In the genomic region with DNA sequence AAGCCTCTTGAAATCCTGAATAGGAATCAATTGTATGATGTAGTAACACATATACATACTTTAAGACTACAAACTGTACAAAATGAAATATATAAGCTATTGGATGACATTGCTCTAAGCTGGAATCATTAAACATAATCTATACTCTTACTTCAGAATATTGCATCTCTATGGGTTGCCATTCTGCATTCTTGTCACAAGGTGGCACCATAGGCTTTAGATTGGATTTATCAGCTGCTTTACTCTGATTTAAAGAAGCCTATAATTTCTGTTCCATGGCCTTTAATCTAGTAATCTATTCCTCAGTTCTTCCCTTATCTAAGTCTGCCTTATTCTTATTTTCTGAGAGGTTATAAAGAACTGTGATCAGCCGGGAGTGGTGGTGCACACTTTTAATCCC, we compare ENCODE assay signal across 11 mouse cellular contexts. TPM values are rescaled to one million over a fixed set of nuclear protein-coding genes. Genes with fewer than 3 reads are reported as not detected.
DNase-seq lines count a peak whose midpoint lies in the region; ATAC-seq and TF ChIP-seq lines count a peak whose summit lies in the region.
"Had no signal": no experiment of that assay in that cellular context is flagged by ENCODE, and none has a peak within 500 bp of the region (broad histone marks: within the 10 kb centered on the region; RNA-seq: fewer than 3 reads in every experiment).

No protein-coding gene starts in this region.

- peak; percentile 46 for DNase-seq in kidney, adult 2 months
- DNase-seq in CD4-positive helper T cell, adult 2 months (ENCODE audit: low read depth, low spot score): peak; percentile 55
- DNase-seq in NIH3T3 (ENCODE audit: low read depth): peak; percentile 65
- DNase-seq in lung, embryonic 14.5 days: peak; percentile 68
- no peak for DNase-seq in frontal cortex, postnatal 10 days (ENCODE audit: low spot score in 2 of 2)
- no peak for DNase-seq in thymus, postnatal 25 days
- DNase-seq in forebrain, embryonic 10.5 days (ENCODE audit: extremely low spot score, low spot score): no peak

- ATAC-seq in kidney, embryonic 16.5 days (ENCODE audit: low FRiP score, low TSS enrichment): no peak
- ATAC-seq in lung, embryonic 14.5 days (ENCODE audit: insufficient read depth): no peak
- ATAC-seq: forebrain, embryonic 16.5 days had no signal

- no peaks in the 10 kb centered on the region for H3K9me3 ChIP-seq in kidney, embryonic 16.5 days (ENCODE audit: low read length)
- H3K9me3 ChIP-seq in lung, embryonic 14.5 days (ENCODE audit: low read depth, low read length): no peaks in the 10 kb centered on the region
- H3K9me3 ChIP-seq in forebrain, embryonic 10.5 days: no peaks in the 10 kb centered on the region
- H3K9me3 ChIP-seq: liver, embryonic 15.5 days; neural tube, embryonic 12.5 days had no signal

- WGBS in kidney, adult 2 months: 94% methylated on average over 1 of the region's 1 CpGs
- 97% methylated on average over 1 of the region's 1 CpGs for WGBS in kidney, embryonic 16.5 days
- 97% methylated on average over 1 of the region's 1 CpGs for WGBS in lung, embryonic 14.5 days
- 95% methylated on average over 1 of the region's 1 CpGs for WGBS in forebrain, embryonic 10.5 days

- no peaks in the 10 kb centered on the region for H3K36me3 ChIP-seq in kidney, adult 2 months (ENCODE audit: control insufficient read depth, insufficient read depth, low read length)
- no peaks in the 10 kb centered on the region for H3K36me3 ChIP-seq in kidney, embryonic 16.5 days (ENCODE audit: insufficient read depth, low read length)
- no peaks in the 10 kb centered on the region for H3K36me3 ChIP-seq in lung, embryonic 14.5 days (ENCODE audit: insufficient read depth)
- H3K36me3 ChIP-seq in forebrain, embryonic 10.5 days (replicated peaks): no peaks in the 10 kb centered on the region
- H3K36me3 ChIP-seq: liver, embryonic 15.5 days; neural tube, embryonic 12.5 days had no signal

- H3K4me1 ChIP-seq in kidney, adult 2 months (ENCODE audit: control insufficient read depth, insufficient read depth, low read length): no peaks in the 10 kb centered on the region
- H3K4me1 ChIP-seq in kidney, embryonic 16.5 days (ENCODE audit: insufficient read depth, low read length): no peaks in the 10 kb centered on the region
- H3K4me1 ChIP-seq in lung, embryonic 14.5 days (ENCODE audit: insufficient read depth): no peaks in the 10 kb centered on the region
- H3K4me1 ChIP-seq in forebrain, embryonic 10.5 days: peaks cover 7% of the 10 kb centered on the region
- H3K4me1 ChIP-seq: liver, embryonic 15.5 days; neural tube, embryonic 12.5 days had no signal

- H3K27me3 ChIP-seq in kidney, adult 2 months (replicated peaks; ENCODE audit: control insufficient read depth, insufficient read depth, low read length): no peaks in the 10 kb centered on the region
- H3K27me3 ChIP-seq in kidney, embryonic 16.5 days (ENCODE audit: insufficient read depth, low read length): no peaks in the 10 kb centered on the region
- no peaks in the 10 kb centered on the region for H3K27me3 ChIP-seq in lung, embryonic 14.5 days (ENCODE audit: insufficient read depth, low read length)
- no peaks in the 10 kb centered on the region for H3K27me3 ChIP-seq in forebrain, embryonic 10.5 days (ENCODE audit: poor library complexity, severe bottlenecking)
- H3K27me3 ChIP-seq: liver, embryonic 15.5 days; neural tube, embryonic 12.5 days had no signal

- H3K27ac ChIP-seq in kidney, adult 2 months (ENCODE audit: insufficient read depth, low read depth, low read length): no peak overlapping the region
- no peak overlapping the region for H3K27ac ChIP-seq in kidney, embryonic 16.5 days (ENCODE audit: low read length)
- H3K27ac ChIP-seq in lung, embryonic 14.5 days (ENCODE audit: low read depth): no peak overlapping the region
- no peak overlapping the region for H3K27ac ChIP-seq in forebrain, embryonic 10.5 days
- H3K27ac ChIP-seq: liver, embryonic 15.5 days; neural tube, embryonic 12.5 days had no signal

- no peak overlapping the region for H3K9ac ChIP-seq in kidney, embryonic 16.5 days (replicated peaks; ENCODE audit: low read length)
- no peak overlapping the region for H3K9ac ChIP-seq in lung, embryonic 14.5 days
- H3K9ac ChIP-seq: liver, embryonic 15.5 days; neural tube, embryonic 12.5 days had no signal

- no peak overlapping the region for H3K4me2 ChIP-seq in kidney, embryonic 16.5 days (replicated peaks; ENCODE audit: low read depth, low read length)
- no peak overlapping the region for H3K4me2 ChIP-seq in lung, embryonic 14.5 days
- H3K4me2 ChIP-seq: liver, embryonic 15.5 days; neural tube, embryonic 12.5 days had no signal

- H3K4me3 ChIP-seq in kidney, adult 2 months (ENCODE audit: insufficient read depth, low read depth, low read length): no peak overlapping the region
- H3K4me3 ChIP-seq in kidney, embryonic 16.5 days (ENCODE audit: low read length): no peak overlapping the region
- H3K4me3 ChIP-seq in lung, embryonic 14.5 days (ENCODE audit: low read depth, low read length): no peak overlapping the region
- H3K4me3 ChIP-seq in forebrain, embryonic 10.5 days: no peak overlapping the region
- H3K4me3 ChIP-seq: liver, embryonic 15.5 days; neural tube, embryonic 12.5 days had no signal

- no peak for TF ChIP-seq CTCF in kidney, adult 2 months (conservative IDR thresholded peaks at IDR 0.05; ENCODE audit: insufficient read depth, insufficient read length, low read depth, low read length)
- peak; percentile 62 for TF ChIP-seq CTCF in lung, embryonic 14.5 days (IDR thresholded peaks at IDR 0.05; ENCODE audit: low read depth)

- TF ChIP-seq POLR2A in kidney, adult 2 months (IDR thresholded peaks at IDR 0.05; ENCODE audit: low read depth, low read length): no peak

RNA-seq across cellular contexts. Expression of a gene that starts 18.7 kb away (rescaled TPM):
- polyA plus RNA-seq in kidney, adult 2 months (2012; rRNA removed): 194 and 274 TPM in 2 replicates
- polyA plus RNA-seq in kidney, embryonic 16.5 days (2015; fragmentation: Nextera tagmentation; extraction: Ambion mirVana): 853 and 940 TPM in 2 replicates
- 1,066 and 1,071 TPM in 2 replicates for polyA plus RNA-seq in lung, embryonic 14.5 days (2014; fragmentation: Nextera tagmentation; extraction: Ambion mirVana)
- 1,332 and 1,366 TPM in 2 replicates for polyA plus RNA-seq in forebrain, embryonic 10.5 days (2016; fragmentation: Nextera tagmentation; extraction: Ambion mirVana)

RNA-seq across cellular contexts. Expression of a gene that starts 34.9 kb away (rescaled TPM):
- 48.4 and 62.4 TPM in 2 replicates for polyA plus RNA-seq in kidney, adult 2 months (2012; rRNA removed)
- polyA plus RNA-seq in kidney, embryonic 16.5 days (2015; fragmentation: Nextera tagmentation; extraction: Ambion mirVana): 133 and 136 TPM in 2 replicates
- polyA plus RNA-seq in lung, embryonic 14.5 days (2014; fragmentation: Nextera tagmentation; extraction: Ambion mirVana): 109 and 116 TPM in 2 replicates
- 122 and 130 TPM in 2 replicates for polyA plus RNA-seq in forebrain, embryonic 10.5 days (2016; fragmentation: Nextera tagmentation; extraction: Ambion mirVana)

Comparison
In these comparisons a context has a peak if more than half of its experiments do, and no peak if none do; other contexts are left out.
1. DNase-seq: peak in kidney, adult 2 months (single experiment), CD4-positive helper T cell, adult 2 months (single experiment), NIH3T3 (single experiment) and lung, embryonic 14.5 days (single experiment); none in frontal cortex, postnatal 10 days (0 of 2), thymus, postnatal 25 days (single experiment) and forebrain, embryonic 10.5 days (single experiment).